Mouse (Mus musculus): ENCODE data around the gene Spata18. TPM values are rescaled to one million over a fixed set of nuclear protein-coding genes. Genes with fewer than 3 reads are reported as not detected.

Gene Spata18
- polyA plus RNA-seq, 1 experiment, result 24.2 TPM

DNA sequence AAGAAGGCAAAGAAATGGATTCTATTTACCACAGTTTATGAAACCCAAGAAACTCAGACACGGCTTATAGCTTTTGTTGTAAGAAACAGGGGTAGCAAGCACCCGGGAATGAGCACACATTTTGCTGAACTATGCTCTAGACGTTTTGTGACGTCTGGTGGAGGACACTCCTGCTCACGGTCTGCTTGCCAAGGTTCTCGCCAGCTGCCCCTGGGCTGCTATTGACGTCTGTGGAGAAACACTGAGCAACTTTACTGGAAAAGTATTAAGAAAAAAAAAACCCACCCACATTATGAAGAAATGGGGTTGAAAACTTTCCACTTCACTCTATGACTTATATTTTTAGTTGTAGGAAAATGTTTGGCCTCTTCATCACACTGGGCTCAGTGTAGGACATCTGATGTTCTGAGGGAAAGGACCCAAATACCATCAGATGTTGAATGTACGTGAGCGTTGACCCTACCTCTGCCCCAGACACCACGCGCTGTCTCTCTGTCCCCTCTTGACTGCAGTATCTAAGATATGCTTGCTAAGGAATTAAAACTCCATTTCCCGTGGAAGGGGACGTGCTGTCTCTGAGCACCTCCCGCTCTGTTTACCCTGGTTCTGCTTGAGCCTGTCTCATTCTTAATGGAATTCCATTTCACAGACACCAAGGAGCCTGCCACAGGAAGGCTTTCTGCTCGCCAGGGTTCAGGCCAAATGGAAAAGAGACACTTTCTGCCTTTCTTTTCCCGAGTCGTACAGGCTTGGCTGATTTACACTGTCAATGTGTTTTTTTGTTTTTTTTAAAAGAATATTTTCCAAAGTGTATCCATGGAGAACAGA lies 50.1 kb downstream of the Spata18 start:
- no peak for DNase-seq
- 46% methylated on average over 17 of the region's 17 CpGs for WGBS
- TF ChIP-seq POLR2A (IDR thresholded peaks at IDR 0.05; ENCODE audit: borderline replicate concordance, extremely low read depth, low read depth, low read length), result no peak
- no peak for TF ChIP-seq CTCF (IDR thresholded peaks at IDR 0.05; ENCODE audit: insufficient read depth, low read length)
- Histone ChIP-seq H3K4me3 (replicated peaks; ENCODE audit: extremely low read depth, low read depth, low read length) (no peak overlapping the region), H3K4me1 (ENCODE audit: control insufficient read depth, insufficient read depth, low read length) (no peaks in the 10 kb centered on the region)

DNA sequence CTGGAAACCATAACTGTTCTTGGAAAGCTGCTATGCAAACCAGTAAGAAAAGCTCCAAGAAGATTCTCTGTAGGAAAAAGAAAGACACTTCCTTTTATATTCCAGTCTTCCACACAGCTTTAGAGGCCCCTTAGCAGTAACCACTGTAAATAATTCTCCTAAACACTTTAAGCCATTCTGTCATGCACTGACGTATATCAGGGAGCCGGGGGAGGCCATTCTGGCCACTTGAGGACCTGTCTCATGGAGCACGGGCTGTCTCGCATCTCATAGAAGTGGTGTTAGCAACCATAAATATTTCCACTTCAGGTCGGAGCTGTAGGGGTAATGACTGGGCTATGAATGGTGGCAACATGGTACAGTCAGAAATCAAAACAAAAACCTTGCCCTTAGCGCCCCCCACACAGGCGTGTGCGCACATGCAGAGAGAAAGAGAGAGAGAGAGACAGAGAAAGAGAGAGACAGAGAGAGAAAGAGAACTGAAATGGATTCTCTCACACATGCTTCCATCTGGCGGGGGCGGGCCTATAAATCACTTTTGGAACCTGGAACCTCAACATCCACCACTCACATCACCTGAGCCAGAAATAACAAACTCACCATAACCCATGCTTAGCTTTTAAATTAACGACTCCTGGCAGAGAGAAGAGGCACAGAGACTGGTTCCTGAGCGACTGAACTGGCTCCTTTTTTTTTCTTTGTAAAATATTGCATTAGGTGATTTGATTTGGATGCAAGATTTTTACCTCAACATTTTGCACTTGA lies 50.9 kb downstream of the Spata18 start:
- no peak overlapping the region for H3K4me3 ChIP-seq (replicated peaks; ENCODE audit: extremely low read depth, low read depth, low read length)
- WGBS, result 74% methylated on average over 12 of the region's 12 CpGs
- no peak for DNase-seq
- TF ChIP-seq POLR2A (IDR thresholded peaks at IDR 0.05; ENCODE audit: borderline replicate concordance, extremely low read depth, low read depth, low read length) (no peak), CTCF (IDR thresholded peaks at IDR 0.05; ENCODE audit: insufficient read depth, low read length) (no peak)
- H3K4me1 ChIP-seq (ENCODE audit: control insufficient read depth, insufficient read depth, low read length), result no peaks in the 10 kb centered on the region

DNA sequence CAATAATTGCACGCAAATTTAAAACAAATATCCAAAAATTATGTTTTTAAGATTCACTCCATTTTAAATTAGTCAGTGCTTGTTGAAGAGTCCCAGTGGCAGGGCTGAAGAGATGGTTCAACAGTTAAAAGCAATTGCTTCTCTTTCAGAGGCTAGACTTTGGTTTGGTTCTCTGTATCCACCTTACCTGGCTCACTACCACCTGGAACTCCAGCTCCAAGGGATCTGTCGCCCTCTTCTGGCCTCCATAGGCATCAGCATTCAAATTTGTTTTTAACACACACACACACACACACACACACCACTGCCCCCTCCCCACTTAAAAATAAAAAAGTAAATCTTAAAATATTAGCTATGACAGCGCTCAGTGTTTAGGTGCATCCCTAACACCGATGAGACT lies 51.9 kb downstream of the Spata18 start:
- H3K4me3 ChIP-seq (replicated peaks; ENCODE audit: extremely low read depth, low read depth, low read length), result no peak overlapping the region
- DNase-seq, result no peak
- WGBS, result 97% methylated on average over 4 of the region's 4 CpGs
- no peaks in the 10 kb centered on the region for H3K4me1 ChIP-seq (ENCODE audit: control insufficient read depth, insufficient read depth, low read length)
- TF ChIP-seq POLR2A (IDR thresholded peaks at IDR 0.05; ENCODE audit: borderline replicate concordance, extremely low read depth, low read depth, low read length) (no peak), CTCF (IDR thresholded peaks at IDR 0.05; ENCODE audit: insufficient read depth, low read length) (no peak)

DNA sequence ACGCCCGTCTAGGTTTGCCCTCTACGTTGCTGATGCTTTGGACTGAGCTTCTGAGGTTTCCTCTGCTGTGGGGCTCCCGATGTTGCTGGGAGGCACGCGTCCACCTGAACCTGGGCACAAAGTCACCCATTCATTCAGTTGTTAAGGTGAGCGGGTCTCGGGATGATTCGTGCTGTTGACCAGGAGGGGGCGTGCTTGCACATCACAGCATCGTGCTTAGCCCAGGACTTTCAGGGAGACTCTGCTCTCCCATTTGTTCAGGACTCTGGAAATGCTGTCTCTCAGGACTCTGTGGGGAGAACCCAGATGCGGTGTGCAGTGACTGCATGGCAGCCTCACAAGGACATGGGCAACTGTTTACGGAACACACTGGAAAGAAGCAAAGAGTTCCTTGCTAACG lies 53.1 kb downstream of the Spata18 start:
- TF ChIP-seq CTCF (IDR thresholded peaks at IDR 0.05; ENCODE audit: insufficient read depth, low read length) (peak; percentile 49; the same call in 1 of the 2 replicates), POLR2A (IDR thresholded peaks at IDR 0.05; ENCODE audit: borderline replicate concordance, extremely low read depth, low read depth, low read length) (no peak)
- H3K4me1 ChIP-seq (ENCODE audit: control insufficient read depth, insufficient read depth, low read length), result no peaks in the 10 kb centered on the region
- 39% methylated on average over 14 of the region's 14 CpGs for WGBS
- no peak for DNase-seq
- H3K4me3 ChIP-seq (replicated peaks; ENCODE audit: extremely low read depth, low read depth, low read length), result no peak overlapping the region

DNA sequence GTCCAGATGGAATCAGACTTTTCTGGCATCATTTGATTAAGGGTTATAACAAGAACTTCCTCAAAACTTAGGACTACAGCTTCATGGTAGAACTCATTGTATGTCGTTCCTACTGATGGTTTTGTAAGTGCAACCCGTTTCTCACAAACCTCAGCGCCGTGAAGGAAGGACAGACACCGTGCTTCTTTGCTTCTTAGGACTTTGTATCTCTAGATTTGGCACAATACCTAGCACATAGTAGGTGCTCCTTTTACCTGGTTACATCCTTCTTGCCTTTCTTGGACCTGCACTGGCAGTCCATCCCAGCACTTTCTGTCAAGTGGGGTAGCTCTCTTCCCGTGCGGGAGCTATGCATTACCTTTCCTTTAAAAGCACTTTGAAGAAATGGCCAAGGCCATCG lies 53.6 kb downstream of the Spata18 start:
- Histone ChIP-seq H3K4me1 (ENCODE audit: control insufficient read depth, insufficient read depth, low read length) (no peaks in the 10 kb centered on the region), H3K4me3 (replicated peaks; ENCODE audit: extremely low read depth, low read depth, low read length) (no peak overlapping the region)
- 90% methylated on average over 8 of the region's 8 CpGs for WGBS

DNA sequence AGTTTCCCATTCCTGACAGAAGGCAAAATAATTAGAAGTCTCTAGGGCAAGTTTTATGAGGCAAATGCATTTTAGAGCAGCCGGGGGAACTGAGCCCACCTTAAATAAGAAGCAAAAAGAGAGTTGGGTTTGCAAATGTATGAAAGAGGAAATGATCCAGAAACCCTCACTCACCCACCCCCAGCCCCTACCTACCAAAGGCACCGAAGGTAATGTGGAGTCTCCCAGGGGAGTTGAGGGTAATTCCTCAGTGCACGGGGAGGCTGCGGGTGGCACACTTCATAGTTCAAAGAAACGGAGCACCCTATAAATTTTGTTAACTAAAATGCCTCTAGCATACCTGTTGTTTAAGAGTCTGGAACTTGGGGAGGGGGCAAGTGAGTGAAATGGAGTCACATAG lies 54.1 kb downstream of the Spata18 start:
- TF ChIP-seq POLR2A (IDR thresholded peaks at IDR 0.05; ENCODE audit: borderline replicate concordance, extremely low read depth, low read depth, low read length), result no peak
- TF ChIP-seq CTCF (IDR thresholded peaks at IDR 0.05; ENCODE audit: insufficient read depth, low read length), result no peak
- H3K4me1 ChIP-seq (ENCODE audit: control insufficient read depth, insufficient read depth, low read length), result no peaks in the 10 kb centered on the region
- 91% methylated on average over 5 of the region's 5 CpGs for WGBS
- no peak overlapping the region for H3K4me3 ChIP-seq (replicated peaks; ENCODE audit: extremely low read depth, low read depth, low read length)
- DNase-seq, result no peak

More for the DNA sequence above, 53.6 kb downstream of the Spata18 start:
- no peak for TF ChIP-seq POLR2A (IDR thresholded peaks at IDR 0.05; ENCODE audit: borderline replicate concordance, extremely low read depth, low read depth, low read length)
- TF ChIP-seq CTCF (IDR thresholded peaks at IDR 0.05; ENCODE audit: insufficient read depth, low read length), result no peak
- DNase-seq, result no peak

DNA sequence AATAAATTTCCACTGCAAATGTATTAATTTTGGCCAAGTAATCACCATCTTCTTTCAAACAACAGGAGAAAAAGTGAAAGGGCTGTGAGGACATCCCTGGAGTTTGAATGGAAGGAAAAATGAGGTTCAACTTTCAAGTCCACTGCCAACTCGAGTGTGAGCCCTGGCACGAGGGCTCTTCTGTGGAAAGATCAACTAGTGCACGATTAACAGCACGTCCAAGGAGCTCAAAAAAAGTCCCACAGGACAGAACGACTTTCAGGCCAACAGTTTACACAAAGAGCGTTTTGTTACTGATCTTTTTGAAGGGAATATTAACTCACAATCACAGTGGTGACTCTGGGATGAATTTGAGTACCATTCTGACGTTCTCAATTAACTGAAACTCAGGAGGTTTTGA lies 61.7 kb downstream of the Spata18 start:
- no peak overlapping the region for H3K4me3 ChIP-seq (replicated peaks; ENCODE audit: extremely low read depth, low read depth, low read length)
- TF ChIP-seq CTCF (IDR thresholded peaks at IDR 0.05; ENCODE audit: insufficient read depth, low read length), result no peak
- no peak for TF ChIP-seq POLR2A (IDR thresholded peaks at IDR 0.05; ENCODE audit: borderline replicate concordance, extremely low read depth, low read depth, low read length)
- no peak for DNase-seq
- WGBS, result 44% methylated on average over 7 of the region's 7 CpGs
- no peaks in the 10 kb centered on the region; the same call in 1 of the 2 replicates for H3K4me1 ChIP-seq (ENCODE audit: control insufficient read depth, insufficient read depth, low read length)

DNA sequence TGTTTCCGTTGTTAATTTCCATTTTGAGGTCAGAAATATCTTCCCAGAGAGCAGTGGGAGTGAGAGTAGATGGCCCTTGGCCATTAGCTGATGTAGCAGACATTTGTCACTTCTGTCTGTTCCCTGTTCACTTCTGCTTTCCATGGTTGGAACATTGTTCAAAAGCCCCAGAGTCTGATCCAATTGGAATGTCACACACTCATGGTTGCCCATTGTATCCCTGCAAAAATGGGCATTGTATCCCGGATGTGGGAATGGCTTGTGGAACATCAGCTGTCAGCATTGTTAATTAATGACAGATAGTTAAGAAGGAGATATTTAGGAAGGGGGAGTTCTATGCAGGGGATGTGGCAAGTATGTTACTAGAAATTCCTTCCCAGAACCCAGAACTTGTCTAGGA lies 65.8 kb downstream of the Spata18 start:
- Histone ChIP-seq H3K4me1 (ENCODE audit: control insufficient read depth, insufficient read depth, low read length) (no peaks in the 10 kb centered on the region; the same call in 1 of the 2 replicates), H3K4me3 (replicated peaks; ENCODE audit: extremely low read depth, low read depth, low read length) (no peak overlapping the region)
- DNase-seq, result no peak
- WGBS, result 64% methylated on average over 2 of the region's 2 CpGs
- no peak for TF ChIP-seq POLR2A (IDR thresholded peaks at IDR 0.05; ENCODE audit: borderline replicate concordance, extremely low read depth, low read depth, low read length)
- no peak for TF ChIP-seq CTCF (IDR thresholded peaks at IDR 0.05; ENCODE audit: insufficient read depth, low read length)

DNA sequence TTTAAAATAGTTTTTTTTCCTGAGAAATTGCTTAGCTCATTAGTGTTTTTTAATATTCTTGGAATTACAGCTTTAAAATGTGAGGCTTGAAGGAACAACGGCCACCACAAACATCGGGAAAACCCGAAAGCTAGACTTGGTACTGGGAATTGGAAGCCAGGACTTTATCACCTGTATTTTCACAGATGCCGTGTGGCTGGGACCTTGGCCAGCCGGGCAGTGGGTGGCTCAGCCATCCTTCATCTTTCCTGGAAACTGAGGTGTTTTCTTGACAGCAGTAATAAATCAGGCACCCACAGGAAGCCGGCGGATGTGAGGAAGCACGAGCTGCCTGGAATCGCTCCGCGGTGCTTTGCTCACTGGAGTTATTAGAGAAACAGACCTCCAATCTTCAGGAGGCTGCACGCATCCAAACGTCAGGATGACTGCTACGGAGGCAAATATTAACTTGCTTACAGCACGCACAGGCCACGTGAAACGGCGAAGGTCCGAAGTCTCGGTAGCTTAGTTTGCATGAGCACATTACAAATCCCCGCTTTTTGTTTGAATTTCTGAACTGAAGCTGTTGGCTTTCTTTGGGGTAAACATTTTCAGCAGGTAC lies 70.6 kb downstream of the Spata18 start:
- DNase-seq, result no peak
- H3K4me1 ChIP-seq (ENCODE audit: control insufficient read depth, insufficient read depth, low read length), result no peaks in the 10 kb centered on the region
- H3K4me3 ChIP-seq (replicated peaks; ENCODE audit: extremely low read depth, low read depth, low read length), result no peak overlapping the region
- WGBS, result 58% methylated on average over 21 of the region's 21 CpGs
- no peak for TF ChIP-seq CTCF (IDR thresholded peaks at IDR 0.05; ENCODE audit: insufficient read depth, low read length)
- TF ChIP-seq POLR2A (IDR thresholded peaks at IDR 0.05; ENCODE audit: borderline replicate concordance, extremely low read depth, low read depth, low read length), result no peak
